Mouse (Mus musculus): ENCODE data around the gene Ascl4.

The Ascl4 gene

GRCm38 (mm10) chr10:85927676-85928445, at the start of gene Ascl4:
Ascl4 (plus strand) TSS chr10:85927681.
- DNase-seq, result peak; percentile 17

GRCm38 (mm10) chr10:85879886-85880486, 47.5 kb upstream of the Ascl4 start:
- no peak for DNase-seq

DNA sequence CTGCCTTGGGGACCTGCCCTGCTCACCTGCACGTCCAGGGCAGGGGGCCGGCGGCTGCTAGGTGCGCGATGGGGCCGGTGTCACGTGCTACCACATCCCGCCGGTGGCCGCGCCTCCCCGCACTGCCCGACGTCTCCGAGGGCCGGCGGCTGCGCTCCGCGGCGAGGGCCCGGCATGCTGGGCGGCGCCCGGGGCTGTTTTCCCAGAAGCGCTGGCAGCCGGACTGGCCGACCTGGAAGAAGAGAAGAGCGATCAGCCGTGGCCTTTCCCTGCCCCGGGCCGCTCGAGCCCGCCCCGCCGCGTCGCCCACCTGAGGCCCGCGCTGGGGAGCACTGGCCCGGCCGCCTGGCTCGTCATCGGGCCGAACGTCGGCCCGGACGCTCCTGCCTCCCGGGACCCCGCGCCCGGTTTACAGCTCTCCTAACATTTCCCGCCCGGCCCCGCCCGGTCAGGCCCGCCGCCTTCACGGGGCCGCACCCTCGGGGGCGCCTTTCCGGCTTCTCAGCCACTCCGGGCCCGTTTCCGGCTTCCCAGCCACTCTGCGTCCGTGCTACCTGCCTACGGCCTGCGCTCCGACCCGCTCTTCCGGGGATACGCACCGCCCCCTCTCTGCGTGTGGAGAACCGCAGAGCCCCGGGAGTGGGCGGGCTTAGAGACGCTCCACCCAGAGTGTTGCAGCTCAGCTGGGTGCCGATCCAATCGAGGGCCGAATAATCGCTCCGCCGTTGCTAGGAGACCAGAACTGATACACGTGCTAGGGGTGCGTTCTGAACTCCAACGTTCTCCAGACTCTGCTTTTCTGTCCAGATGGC, 10.8 kb upstream of the Ascl4 start, which contains the start of gene Prdm4:
Prdm4 (minus strand) TSS at position 645 of the 812 bp plus-strand sequence.
- peak; percentile 98 for DNase-seq

GRCm38 (mm10) chr10:85928499-85929207, 1.2 kb downstream of the Ascl4 start:
- peak; percentile 72 for DNase-seq

DNA sequence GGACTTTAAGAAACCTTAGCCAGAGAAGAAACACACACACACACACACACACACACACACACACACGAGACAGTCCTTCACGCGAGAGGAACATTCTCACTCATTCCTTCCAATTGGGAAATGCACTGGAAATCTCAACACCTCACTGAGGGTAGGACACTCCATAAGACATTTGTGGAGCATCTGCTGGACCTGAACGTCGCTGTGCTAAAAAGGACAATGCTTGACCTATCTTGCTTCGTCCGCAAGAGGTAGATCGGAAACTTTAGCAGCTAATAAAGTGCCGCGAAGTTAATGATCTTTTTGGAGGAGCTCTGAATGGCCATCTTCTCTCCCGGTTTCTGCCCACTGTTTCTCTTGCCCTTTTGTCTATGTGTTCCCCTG, 1.7 kb downstream of the Ascl4 start:
- no peak for DNase-seq

DNA sequence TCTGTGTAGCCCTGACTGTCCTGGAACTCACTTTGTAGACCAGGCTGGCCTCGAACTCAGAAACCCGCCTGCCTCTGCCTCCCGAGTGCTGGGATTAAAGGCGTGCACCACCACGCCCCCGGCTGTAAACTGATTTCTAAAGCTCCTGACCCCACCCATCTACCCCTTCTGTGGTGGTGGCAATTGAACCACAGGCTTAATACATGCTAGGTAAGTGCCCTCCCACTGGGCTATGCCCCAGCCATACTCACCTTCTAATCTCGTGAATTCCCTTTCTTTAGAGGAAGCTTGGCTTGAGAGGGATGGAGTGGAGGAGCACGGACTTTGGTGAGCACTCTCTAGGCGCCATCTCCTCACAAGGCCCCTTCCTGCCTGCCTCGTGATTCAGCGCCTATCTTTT, 2.5 kb downstream of the Ascl4 start:
- no peak for DNase-seq

- DNase-seq, result no peak
These were observed 8.9 kb downstream of the Ascl4 start for GRCm38 (mm10) chr10:85936280-85936965.

DNA sequence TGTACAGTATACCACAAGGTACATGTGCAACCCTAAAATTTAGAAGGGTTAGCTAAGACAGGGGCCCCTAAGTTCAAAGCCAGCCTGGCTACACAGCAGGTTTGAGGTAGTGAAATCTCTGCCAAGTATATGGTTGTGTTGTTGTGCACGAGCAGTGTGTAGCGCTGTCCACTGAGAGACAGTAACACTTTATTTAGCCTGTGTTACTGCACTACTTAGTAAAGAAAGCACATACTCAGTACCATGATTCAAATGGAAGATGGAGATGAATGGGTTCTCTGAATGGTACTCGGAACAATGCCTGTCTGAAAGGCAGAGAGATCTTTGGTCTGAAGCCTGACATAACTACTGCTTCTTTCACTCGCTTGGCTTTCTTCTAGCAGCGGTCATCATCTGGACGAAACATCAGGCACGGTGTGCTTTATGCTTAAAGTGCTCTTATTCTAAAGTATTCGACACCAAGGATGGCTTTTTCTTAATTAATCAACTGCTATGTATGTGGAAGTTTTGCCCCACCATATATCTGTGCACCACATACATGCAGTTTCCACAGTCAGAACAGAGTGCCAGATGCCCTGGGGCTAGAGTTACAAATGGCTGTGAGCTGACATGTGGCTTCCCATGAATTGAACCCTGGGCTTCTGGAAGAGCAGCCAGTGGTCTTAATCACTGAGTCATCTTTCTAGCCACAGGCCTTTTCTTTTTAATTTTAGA, 21.2 kb downstream of the Ascl4 start:
- DNase-seq, result no peak

DNA sequence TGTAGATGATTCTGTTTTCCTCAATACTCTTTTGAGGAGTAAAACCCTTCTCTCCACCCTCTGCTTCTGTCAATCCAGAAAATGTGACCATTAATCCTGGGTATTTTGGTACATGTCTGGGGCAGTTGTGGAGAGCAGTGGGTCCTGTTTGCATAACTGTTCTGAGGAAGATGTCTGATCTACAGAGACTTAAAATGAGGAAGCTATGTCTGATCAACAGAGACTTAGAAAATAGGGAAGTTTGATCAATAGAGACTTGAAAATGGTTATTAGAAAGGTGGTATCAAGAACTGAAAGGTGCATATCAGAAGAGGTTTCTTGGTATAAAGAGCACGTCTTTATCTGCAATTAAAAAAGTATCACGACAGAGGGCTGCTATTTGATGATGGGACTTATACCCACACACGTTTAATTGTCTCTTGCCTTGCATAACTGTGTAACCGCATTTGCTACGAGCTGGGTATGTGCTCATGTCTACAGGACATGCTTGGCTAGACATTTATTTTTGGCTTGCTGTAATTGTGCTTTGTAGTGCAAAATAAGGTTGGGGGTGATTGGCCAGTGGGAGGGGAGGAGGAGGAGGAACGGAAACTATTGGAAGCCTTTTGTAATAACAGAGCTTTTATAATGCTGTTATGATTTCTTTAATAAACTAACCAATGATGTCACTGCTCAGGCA, 24.4 kb downstream of the Ascl4 start:
- no peak for DNase-seq

DNA sequence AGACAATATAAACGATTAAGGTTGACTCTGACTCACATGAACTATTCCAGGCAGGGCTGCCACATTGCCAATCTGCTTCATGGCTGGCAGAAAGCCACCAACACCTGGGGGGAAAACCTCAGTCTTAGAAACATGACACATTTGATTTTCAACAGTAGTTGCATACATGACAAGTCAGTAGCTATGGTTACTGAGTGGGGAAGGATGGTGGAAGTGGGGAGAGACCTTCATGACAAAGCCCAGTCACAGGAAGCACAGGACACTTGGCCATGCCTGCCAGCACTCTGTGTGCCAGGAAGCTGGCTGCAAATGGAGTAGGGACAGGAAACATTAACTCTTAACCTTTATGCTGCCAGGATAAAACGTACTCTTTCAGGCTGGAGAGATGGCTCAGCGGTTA, 25.9 kb downstream of the Ascl4 start:
- DNase-seq, result peak; percentile 33

- DNase-seq, result no peak
These were observed 26.9 kb downstream of the Ascl4 start for GRCm38 (mm10) chr10:85954429-85954828.

- DNase-seq, result no peak
These were observed 29.5 kb downstream of the Ascl4 start for GRCm38 (mm10) chr10:85956871-85957419.

- peak; percentile 91 for DNase-seq
These were observed 30.0 kb downstream of the Ascl4 start, which contains the start of gene Rtcb for GRCm38 (mm10) chr10:85957464-85957950. Rtcb (minus strand) TSS chr10:85957823.

DNA sequence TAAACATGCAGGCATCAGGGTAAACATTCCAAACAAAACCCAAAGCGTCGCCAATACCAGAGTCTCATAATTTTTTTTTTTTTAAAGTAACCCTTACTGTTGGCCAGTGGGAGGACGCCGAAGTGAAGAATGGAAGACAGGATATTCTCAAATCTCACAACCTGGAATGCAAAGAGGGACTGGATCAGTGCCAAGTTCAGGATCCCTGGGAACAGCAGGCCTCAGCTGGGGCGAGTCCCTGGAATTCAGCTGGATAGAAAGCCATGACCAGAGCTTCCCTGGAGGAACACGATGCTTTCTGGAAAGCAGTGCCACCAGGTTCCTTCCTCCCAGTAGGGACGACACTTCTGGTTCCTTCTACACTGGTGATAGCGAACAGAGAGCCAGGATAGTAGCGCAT, 35.4 kb downstream of the Ascl4 start:
- no peak for DNase-seq

GRCm38 (mm10) chr10:85964316-85964715, 36.8 kb downstream of the Ascl4 start:
- DNase-seq, result no peak

- DNase-seq, result no peak
These were observed 39.0 kb downstream of the Ascl4 start for GRCm38 (mm10) chr10:85966476-85966875.

- DNase-seq, result no peak
These were observed 40.1 kb downstream of the Ascl4 start for GRCm38 (mm10) chr10:85967411-85968156.

- peak; percentile 82 for DNase-seq
These were observed 40.7 kb downstream of the Ascl4 start for GRCm38 (mm10) chr10:85968157-85968634.

GRCm38 (mm10) chr10:85968731-85969130, 41.2 kb downstream of the Ascl4 start:
- DNase-seq, result peak; percentile 33

Data from kidney, adult 11 months (tissue).